Mouse (Mus musculus): Measurements from ENCODE around the gene Mlxip. TPM values are rescaled to one million over a fixed set of nuclear protein-coding genes. Genes with fewer than 3 reads are reported as not detected.

The Mlxip gene
- polyA plus RNA-seq, 1 experiment from 2014 or later = 22.7 TPM

DNA sequence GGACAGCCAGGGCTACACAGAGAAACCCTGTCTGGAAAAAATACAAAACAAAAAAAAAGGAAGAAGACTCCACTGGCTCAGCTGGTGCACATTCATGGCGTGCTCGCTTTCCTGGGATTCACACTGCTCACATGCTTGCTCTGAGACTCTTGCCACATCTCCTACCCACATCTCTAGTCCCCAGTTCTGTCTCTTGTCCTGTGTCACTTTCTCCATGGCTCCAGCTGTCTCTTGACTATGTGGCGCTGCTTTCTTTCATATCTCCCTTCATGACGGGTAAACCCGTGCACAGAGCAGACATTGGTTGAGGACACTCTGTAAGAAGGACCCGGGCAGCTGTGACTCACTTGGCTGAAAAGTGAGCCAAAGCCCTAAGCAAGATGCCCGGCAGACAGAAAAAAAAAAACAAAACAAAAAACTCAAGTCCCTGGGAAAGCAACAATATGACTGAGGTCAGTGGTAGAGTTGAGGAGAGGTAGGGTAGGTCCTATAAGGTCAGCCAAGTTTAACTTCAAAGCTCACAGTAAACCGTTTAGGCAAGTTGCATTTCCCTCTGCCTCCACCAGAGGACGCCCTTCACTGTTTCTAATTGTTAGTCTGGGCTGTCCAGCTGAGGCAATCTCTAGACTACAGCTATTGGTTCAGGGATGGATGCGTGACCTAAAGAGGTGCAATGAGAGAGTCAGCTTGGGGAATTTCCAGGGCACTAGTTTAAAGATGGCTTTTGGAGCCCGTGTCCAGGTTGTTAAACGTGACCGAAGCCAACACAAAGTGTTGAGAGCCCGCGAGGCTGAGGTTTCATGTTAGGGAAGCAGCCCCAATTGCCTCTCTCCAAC, 17.3 kb upstream of the Mlxip start:
- ATAC-seq (replicated peaks; ENCODE audit: low FRiP score) (no peak), DNase-seq (ENCODE audit: low spot score) (peak; percentile 84)
- no peak overlapping the region for H3K4me2 ChIP-seq (ENCODE audit: low read depth, low read length, severe bottlenecking)
- H3K27ac ChIP-seq (ENCODE audit: low read depth, low read length) = no peak overlapping the region
- no peaks in the 10 kb centered on the region for H3K9me3 ChIP-seq (ENCODE audit: control insufficient read depth, low read length)
- no peaks in the 10 kb centered on the region for H3K27me3 ChIP-seq (ENCODE audit: control insufficient read depth, insufficient read depth, low read length)
- no peak overlapping the region for H3K4me3 ChIP-seq (ENCODE audit: low read depth, low read length)
- H3K9ac ChIP-seq (ENCODE audit: low read length) = no peak overlapping the region
- peaks cover 2% of the 10 kb centered on the region; the same call in 1 of the 2 replicates for H3K36me3 ChIP-seq (ENCODE audit: control insufficient read depth, insufficient read depth, low read length)
- 0 out of 2 replicates have a peak, but pooled peaks cover 1% of the 10 kb centered on the region for H3K4me1 ChIP-seq (replicated peaks; ENCODE audit: control insufficient read depth, insufficient read depth, low read length)
- WGBS = 72% methylated on average over 15 of the region's 15 CpGs

DNA sequence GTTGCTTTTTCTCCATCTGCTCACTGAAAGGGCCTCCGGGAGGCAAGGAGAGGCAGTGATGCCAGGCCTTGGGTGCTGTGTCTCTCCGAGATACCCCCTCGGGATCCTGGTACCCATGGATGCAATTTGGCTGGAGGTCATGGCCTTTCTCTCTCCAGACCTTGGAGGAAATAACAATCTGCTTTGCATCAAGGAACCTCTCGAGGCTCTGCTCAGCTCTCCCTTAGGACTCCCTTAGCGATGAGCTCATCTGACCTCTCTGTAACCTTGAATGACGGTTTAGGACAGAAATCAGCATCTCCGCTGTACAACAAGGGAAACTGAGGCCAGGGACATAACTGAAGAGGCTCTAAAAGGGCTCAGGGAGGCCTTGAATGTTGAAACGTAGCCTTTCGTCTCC, 15.9 kb upstream of the Mlxip start:
- no peak overlapping the region for H3K4me3 ChIP-seq (ENCODE audit: low read depth, low read length)
- no peak overlapping the region for H3K9ac ChIP-seq (ENCODE audit: low read length)
- H3K27ac ChIP-seq (ENCODE audit: low read depth, low read length) = no peak overlapping the region
- no peaks in the 10 kb centered on the region for H3K27me3 ChIP-seq (ENCODE audit: control insufficient read depth, insufficient read depth, low read length)
- no peaks in the 10 kb centered on the region for H3K9me3 ChIP-seq (ENCODE audit: control insufficient read depth, low read length)
- WGBS = 83% methylated on average over 9 of the region's 9 CpGs
- H3K36me3 ChIP-seq (ENCODE audit: control insufficient read depth, insufficient read depth, low read length) = peaks cover 2% of the 10 kb centered on the region; the same call in 1 of the 2 replicates
- no peak for ATAC-seq (replicated peaks; ENCODE audit: low FRiP score)
- no peak for DNase-seq (ENCODE audit: low spot score)
- no peak overlapping the region for H3K4me2 ChIP-seq (ENCODE audit: low read depth, low read length, severe bottlenecking)
- 0 out of 2 replicates have a peak, but pooled peaks cover 1% of the 10 kb centered on the region for H3K4me1 ChIP-seq (replicated peaks; ENCODE audit: control insufficient read depth, insufficient read depth, low read length)

DNA sequence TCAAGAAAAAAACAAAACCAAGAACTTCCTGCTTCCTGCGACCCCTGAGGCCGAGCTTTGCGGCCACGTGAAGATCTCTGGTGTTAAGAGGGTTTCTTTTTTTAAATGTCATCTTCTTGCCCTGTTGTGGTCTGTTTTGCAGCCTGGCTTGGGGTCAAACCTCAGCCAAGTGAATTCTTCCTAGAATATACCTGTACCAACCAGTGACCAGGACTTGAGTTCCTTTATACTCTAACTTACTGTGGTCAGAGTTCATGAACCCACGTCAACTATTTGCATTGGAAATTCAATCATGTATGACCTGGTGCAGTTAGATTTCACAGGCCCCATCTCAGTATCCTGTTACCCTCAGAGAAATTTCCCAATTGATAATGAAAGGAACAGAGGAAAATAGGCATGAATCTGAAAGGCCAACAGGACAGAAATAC, 15.1 kb upstream of the Mlxip start:
- 86% methylated on average over 5 of the region's 5 CpGs for WGBS
- no peak overlapping the region for H3K27ac ChIP-seq (ENCODE audit: low read depth, low read length)
- H3K4me2 ChIP-seq (ENCODE audit: low read depth, low read length, severe bottlenecking) = no peak overlapping the region
- DNase-seq (ENCODE audit: low spot score) (no peak), ATAC-seq (replicated peaks; ENCODE audit: low FRiP score) (no peak)
- no peaks in the 10 kb centered on the region for H3K9me3 ChIP-seq (ENCODE audit: control insufficient read depth, low read length)
- no peaks in the 10 kb centered on the region for H3K27me3 ChIP-seq (ENCODE audit: control insufficient read depth, insufficient read depth, low read length)
- no peak overlapping the region for H3K4me3 ChIP-seq (ENCODE audit: low read depth, low read length)
- no peaks in the 10 kb centered on the region; the same call in 1 of the 2 replicates for H3K36me3 ChIP-seq (ENCODE audit: control insufficient read depth, insufficient read depth, low read length)
- H3K4me1 ChIP-seq (replicated peaks; ENCODE audit: control insufficient read depth, insufficient read depth, low read length) = 0 out of 2 replicates have a peak, but pooled peaks cover 1% of the 10 kb centered on the region
- no peak overlapping the region for H3K9ac ChIP-seq (ENCODE audit: low read length)

DNA sequence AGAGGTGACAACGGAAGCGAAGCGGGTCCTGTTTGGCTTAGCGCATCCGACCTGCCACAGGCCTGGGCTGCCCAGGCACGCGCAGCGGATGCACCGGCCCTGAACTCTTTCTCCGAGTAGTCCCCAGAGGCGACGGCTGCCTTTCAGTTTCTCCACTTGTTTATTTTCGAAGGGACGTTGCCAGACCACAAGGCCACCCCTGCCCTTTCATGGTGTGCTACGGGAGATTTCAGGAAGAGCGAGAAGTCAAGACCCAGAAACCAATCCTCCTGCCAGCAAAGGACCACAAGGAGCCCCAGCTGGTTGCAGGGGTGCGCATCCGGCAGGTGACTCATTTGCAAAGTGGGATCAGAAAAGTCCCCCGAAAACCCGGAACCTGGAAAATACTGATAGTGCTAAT, 12.6 kb upstream of the Mlxip start:
- Histone ChIP-seq H3K4me1 (replicated peaks; ENCODE audit: control insufficient read depth, insufficient read depth, low read length) (0 out of 2 replicates have a peak, but pooled peaks cover 1% of the 10 kb centered on the region), H3K9ac (ENCODE audit: low read length) (no peak overlapping the region), H3K27me3 (ENCODE audit: control insufficient read depth, insufficient read depth, low read length) (no peaks in the 10 kb centered on the region), H3K4me2 (ENCODE audit: low read depth, low read length, severe bottlenecking) (no peak overlapping the region), H3K4me3 (ENCODE audit: low read depth, low read length) (no peak overlapping the region), H3K36me3 (ENCODE audit: control insufficient read depth, insufficient read depth, low read length) (no peaks in the 10 kb centered on the region), H3K9me3 (ENCODE audit: control insufficient read depth, low read length) (no peaks in the 10 kb centered on the region), H3K27ac (ENCODE audit: low read depth, low read length) (no peak overlapping the region)
- DNase-seq (ENCODE audit: low spot score) (peak; percentile 68), ATAC-seq (replicated peaks; ENCODE audit: low FRiP score) (no peak)
- WGBS = 36% methylated on average over 20 of the region's 20 CpGs

DNA sequence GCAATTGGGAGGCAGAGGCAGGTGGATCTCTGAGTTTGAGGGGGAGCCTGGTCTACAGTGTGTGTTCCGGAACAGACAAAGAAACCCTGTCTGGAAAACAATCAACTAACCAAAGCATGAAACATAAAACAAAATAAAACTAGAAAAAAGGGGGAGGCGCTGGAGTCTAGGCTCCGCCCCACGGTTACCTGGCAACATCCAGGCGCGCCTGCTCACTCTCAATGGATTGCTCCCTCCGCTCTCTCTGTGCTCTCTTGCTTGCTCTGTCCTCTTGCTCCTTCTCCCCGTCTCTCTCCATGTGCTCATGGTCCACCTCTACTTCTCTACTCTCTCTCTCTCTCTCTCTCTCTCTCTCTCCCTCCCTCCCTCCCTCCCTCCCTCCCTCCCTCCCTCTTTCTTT, 11.9 kb upstream of the Mlxip start:
- Histone ChIP-seq H3K27me3 (ENCODE audit: control insufficient read depth, insufficient read depth, low read length) (no peaks in the 10 kb centered on the region), H3K4me3 (ENCODE audit: low read depth, low read length) (no peak overlapping the region), H3K36me3 (ENCODE audit: control insufficient read depth, insufficient read depth, low read length) (no peaks in the 10 kb centered on the region), H3K9ac (ENCODE audit: low read length) (no peak overlapping the region), H3K4me1 (replicated peaks; ENCODE audit: control insufficient read depth, insufficient read depth, low read length) (0 out of 2 replicates have a peak, but pooled peaks cover 1% of the 10 kb centered on the region), H3K27ac (ENCODE audit: low read depth, low read length) (no peak overlapping the region), H3K9me3 (ENCODE audit: control insufficient read depth, low read length) (no peaks in the 10 kb centered on the region), H3K4me2 (ENCODE audit: low read depth, low read length, severe bottlenecking) (no peak overlapping the region)
- no peak for DNase-seq (ENCODE audit: low spot score)
- 92% methylated on average over 8 of the region's 8 CpGs for WGBS
- no peak for ATAC-seq (replicated peaks; ENCODE audit: low FRiP score)

DNA sequence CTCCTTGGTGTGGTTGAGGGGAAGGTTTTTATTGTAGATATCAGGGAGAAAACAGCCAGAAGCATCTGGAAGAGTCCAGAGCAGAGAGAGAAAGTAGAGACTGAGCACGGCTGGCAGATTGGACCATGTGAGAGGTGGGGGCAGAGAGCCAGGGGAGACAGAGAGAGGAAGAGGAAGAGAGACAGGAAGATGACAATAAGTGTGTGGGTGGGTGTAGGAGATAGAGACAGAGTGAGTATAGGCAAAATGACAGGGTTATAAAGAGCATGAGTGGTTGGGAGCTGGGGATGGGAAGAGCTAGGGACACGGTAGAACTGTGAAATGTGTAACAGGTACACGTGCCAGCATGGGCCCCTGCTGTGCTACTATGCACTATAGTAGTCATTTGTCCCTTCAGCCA, 6.1 kb upstream of the Mlxip start:
- 24% methylated on average over 3 of the region's 3 CpGs for WGBS
- DNase-seq (ENCODE audit: low spot score) (no peak), ATAC-seq (replicated peaks; ENCODE audit: low FRiP score) (no peak)
- Histone ChIP-seq H3K36me3 (ENCODE audit: control insufficient read depth, insufficient read depth, low read length) (no peaks in the 10 kb centered on the region), H3K27me3 (ENCODE audit: control insufficient read depth, insufficient read depth, low read length) (no peaks in the 10 kb centered on the region), H3K4me1 (replicated peaks; ENCODE audit: control insufficient read depth, insufficient read depth, low read length) (peaks cover 6% of the 10 kb centered on the region), H3K9me3 (ENCODE audit: control insufficient read depth, low read length) (no peaks in the 10 kb centered on the region), H3K9ac (ENCODE audit: low read length) (no peak overlapping the region), H3K4me3 (ENCODE audit: low read depth, low read length) (no peak overlapping the region), H3K4me2 (ENCODE audit: low read depth, low read length, severe bottlenecking) (no peak overlapping the region), H3K27ac (ENCODE audit: low read depth, low read length) (no peak overlapping the region)

DNA sequence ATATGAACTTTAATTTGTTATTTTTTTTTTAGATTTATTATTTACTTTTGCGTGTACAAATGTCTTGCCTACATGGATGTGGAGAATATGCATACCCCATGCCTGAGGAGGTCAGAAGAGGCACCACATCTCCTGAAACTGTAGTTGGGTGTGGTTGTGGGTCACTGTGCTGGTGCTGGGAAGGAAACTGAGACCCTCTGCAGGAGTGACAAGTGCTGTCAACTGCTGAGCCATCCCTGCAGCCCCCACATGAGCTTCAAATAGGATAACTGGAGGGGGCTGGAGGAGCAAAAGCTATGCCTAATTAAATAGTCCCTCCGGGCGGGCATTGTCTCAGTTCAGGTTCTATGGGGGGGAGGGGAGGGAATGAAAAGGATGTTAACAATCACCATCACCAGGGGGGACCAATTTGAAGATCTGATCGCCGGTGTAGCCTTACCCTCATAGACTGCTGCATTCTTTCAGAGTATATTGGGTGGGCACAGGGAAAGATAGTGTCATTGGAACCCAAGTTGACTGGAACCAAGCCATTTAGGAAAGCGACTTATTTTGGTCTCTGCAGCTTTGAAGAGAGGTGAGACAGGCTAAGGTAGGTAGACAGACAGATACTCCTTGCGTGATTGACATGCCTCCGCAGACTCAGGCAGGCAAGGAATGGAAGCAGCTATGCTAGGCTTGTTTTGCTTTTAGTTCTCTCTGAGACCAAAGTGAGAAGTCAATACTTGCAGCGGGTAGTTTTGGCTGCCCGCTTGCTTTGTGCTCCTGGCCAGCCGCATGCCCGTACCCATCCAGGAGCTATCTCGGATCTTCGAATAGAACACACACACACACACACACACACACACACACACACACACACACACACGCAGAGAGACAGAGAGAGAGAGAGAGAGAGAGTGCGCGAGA, 3.8 kb upstream of the Mlxip start:
- no peaks in the 10 kb centered on the region for H3K27me3 ChIP-seq (ENCODE audit: control insufficient read depth, insufficient read depth, low read length)
- no peak for ATAC-seq (replicated peaks; ENCODE audit: low FRiP score)
- WGBS = 3% methylated on average over 17 of the region's 17 CpGs
- H3K36me3 ChIP-seq (ENCODE audit: control insufficient read depth, insufficient read depth, low read length) = no peaks in the 10 kb centered on the region
- no peaks in the 10 kb centered on the region for H3K9me3 ChIP-seq (ENCODE audit: control insufficient read depth, low read length)
- H3K4me2 ChIP-seq (ENCODE audit: low read depth, low read length, severe bottlenecking) = peak overlapping the region; percentile 43
- DNase-seq (ENCODE audit: low spot score) = no peak
- H3K4me1 ChIP-seq (replicated peaks; ENCODE audit: control insufficient read depth, insufficient read depth, low read length) = peaks cover 10% of the 10 kb centered on the region
- H3K4me3 ChIP-seq (ENCODE audit: low read depth, low read length) = peak overlapping the region; percentile 27
- H3K9ac ChIP-seq (ENCODE audit: low read length) = peak overlapping the region; percentile 24; the same call in 1 of the 2 replicates
- H3K27ac ChIP-seq (ENCODE audit: low read depth, low read length) = no peak overlapping the region

DNA sequence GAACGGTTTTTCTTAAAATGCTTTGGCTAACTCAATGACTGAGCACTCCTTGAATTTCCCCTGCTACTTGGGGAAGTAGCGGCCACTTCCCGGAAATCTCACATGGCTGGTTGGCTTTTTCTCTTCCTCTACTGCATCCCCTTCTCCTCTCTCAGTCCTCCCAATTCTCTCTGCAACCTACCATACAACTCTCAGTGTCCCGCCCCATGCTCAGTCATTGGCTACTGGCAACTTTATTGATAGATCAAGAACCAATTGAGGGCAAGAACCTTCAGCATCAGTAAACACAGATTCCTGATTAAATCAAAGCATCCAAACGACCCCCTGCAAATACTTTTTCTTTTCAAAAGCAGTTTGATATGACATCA, 3.2 kb upstream of the Mlxip start:
- Histone ChIP-seq H3K27me3 (ENCODE audit: control insufficient read depth, insufficient read depth, low read length) (no peaks in the 10 kb centered on the region), H3K4me2 (ENCODE audit: low read depth, low read length, severe bottlenecking) (peak overlapping the region; percentile 43), H3K36me3 (ENCODE audit: control insufficient read depth, insufficient read depth, low read length) (no peaks in the 10 kb centered on the region), H3K4me3 (ENCODE audit: low read depth, low read length) (peak overlapping the region; percentile 27), H3K9me3 (ENCODE audit: control insufficient read depth, low read length) (no peaks in the 10 kb centered on the region), H3K27ac (ENCODE audit: low read depth, low read length) (no peak overlapping the region), H3K9ac (ENCODE audit: low read length) (peak overlapping the region; percentile 24; the same call in 1 of the 2 replicates), H3K4me1 (replicated peaks; ENCODE audit: control insufficient read depth, insufficient read depth, low read length) (peaks cover 13% of the 10 kb centered on the region)
- ATAC-seq (replicated peaks; ENCODE audit: low FRiP score) (no peak), DNase-seq (ENCODE audit: low spot score) (peak; percentile 66)
- WGBS = 5% methylated on average over 5 of the region's 5 CpGs
